Mouse (Mus musculus) liver, embryonic 14.5 days (tissue): Measurements from ENCODE around the gene Six1. TPM values are rescaled to one million over a fixed set of nuclear protein-coding genes. Genes with fewer than 3 reads are reported as not detected.

ENCODE experiments used
- ATAC-seq: fragments of 200-750 bp; cut with Nextera tagmentation; 2 replicates; pipeline ENCODE4 v1.8.0; 2017; ENCODE audit warnings: moderate number of reproducible peaks, mild to moderate bottlenecking, moderate library complexity; ENCODE audit not compliant: insufficient read depth
- DNase-seq, 3 experiments: peaks; one replicate each; pipeline ENCODE4 v3.0.0-alpha.2; 2012 to 2013; ENCODE audit warnings: low read depth in 3 of 3, low spot score in 3 of 3
- H3K27ac ChIP-seq: fragments of 300-500 bp; sonication (generic); 2 replicates; pipeline ENCODE4 v1.5.1; 2014; ENCODE audit warnings: moderate library complexity, mild to moderate bottlenecking, control low read depth, inconsistent platforms
- H3K27me3 ChIP-seq: fragments of 300-500 bp; sonication (generic); 2 replicates; pipeline ENCODE4 v1.6.1; 2014; ENCODE audit warnings: mild to moderate bottlenecking, low read length, moderate library complexity; ENCODE audit not compliant: control insufficient read depth, insufficient read depth
- H3K36me3 ChIP-seq: fragments of 300-500 bp; sonication (generic); replicated peaks from 2 replicates; pipeline ENCODE4 v1.6.1; 2014; ENCODE audit warnings: low read depth; ENCODE audit not compliant: control insufficient read depth, insufficient read depth
- H3K4me1 ChIP-seq, 2 experiments: fragments of 200-500 bp in 1 of 2; fragments of 300-500 bp in 1 of 2; sonication (generic) in 1 of 2; replicated peaks; 2 replicates each; pipeline ENCODE4 v1.6.1; 2012 to 2014; ENCODE audit warnings: antibody characterized with exemption in 1 of 2, inconsistent platforms in 1 of 2, low read length in 1 of 2; ENCODE audit not compliant: control insufficient read depth in 2 of 2, insufficient read depth in 2 of 2
- H3K4me2 ChIP-seq: fragments of 300-500 bp; sonication (generic); 2 replicates; pipeline ENCODE4 v1.6.1; 2014; ENCODE audit warnings: low read depth, mild to moderate bottlenecking, control low read depth, moderate library complexity
- H3K4me3 ChIP-seq, 2 experiments: fragments of 200-500 bp in 1 of 2; fragments of 300-500 bp in 1 of 2; sonication (generic) in 1 of 2; 2 replicates each; pipeline ENCODE4 v1.5.1; 2012 to 2014; ENCODE audit warnings: low read depth in 2 of 2, low read length in 2 of 2, mild to moderate bottlenecking in 2 of 2, control low read depth in 1 of 2, inconsistent platforms in 1 of 2, moderate library complexity in 1 of 2; ENCODE audit not compliant: insufficient read depth in 1 of 2
- H3K9ac ChIP-seq: fragments of 300-500 bp; sonication (generic); replicated peaks from 2 replicates; pipeline ENCODE4 v1.6.1; 2014; ENCODE audit warnings: mild to moderate bottlenecking, control low read depth, moderate library complexity
- H3K9me3 ChIP-seq: fragments of 300-500 bp; sonication (generic); 2 replicates; pipeline ENCODE4 v1.6.1; 2016; ENCODE audit warnings: low read length, mixed read lengths; ENCODE audit not compliant: control insufficient read depth
- CTCF ChIP-seq: IDR thresholded peaks from 2 replicates; pipeline ENCODE4 v1.5.1; 2016; ENCODE audit warnings: antibody characterized with exemption, low read depth, control low read depth
- EP300 ChIP-seq: IDR thresholded peaks from 2 replicates; pipeline ENCODE4 v1.6.1; 2016; ENCODE audit warnings: antibody characterized with exemption, low read depth
- WGBS: fragments of 180-500 bp; shearing (Covaris S2); extraction: QIAGEN DNeasy Blood & Tissue Kit; methylation state at CpG from one replicate; pipeline ENCODE4 v1.1.7; 2014; ENCODE audit not compliant: insufficient replicate concordance; 5-methylcytosine and 5-hydroxymethylcytosine counted together
- polyA plus RNA-seq, 2 experiments: library from polyadenylated mRNA; depleted of rRNA in 1 of 2; stranded (reverse) in 1 of 2; unstranded in 1 of 2; fragments of >200 nt; fragmentation: Nextera tagmentation in 1 of 2; extraction: Ambion mirVana in 1 of 2; gene quantifications; 2 replicates each; pipeline versions ENCODE4 v1.2.1 to v1.2.3; 2012 to 2014

Six1 gene
- polyA plus RNA-seq, 2 experiments: 0.07 TPM; not detected in 1

GRCm38 (mm10) chr12:73050305-73050704 is 3.4 kb downstream of the Six1 start:
- WGBS: 3% methylated on average over 13 of the region's 13 CpGs

GRCm38 (mm10) chr12:73049520-73050225 is 4.0 kb downstream of the Six1 start:
- H3K27ac ChIP-seq: no peak overlapping the region
- DNase-seq (no peak), ATAC-seq (no peak)
- H3K4me2 ChIP-seq: no peak overlapping the region
- H3K4me3 ChIP-seq: no peak overlapping the region
- TF ChIP-seq CTCF (no peak), EP300 (no peak)
- H3K4me1 ChIP-seq: no peaks in the 10 kb centered on the region
- no peak overlapping the region for H3K9ac ChIP-seq
- 3% methylated on average over 19 of the region's 19 CpGs for WGBS
- H3K36me3 ChIP-seq: no peaks in the 10 kb centered on the region
- no peaks in the 10 kb centered on the region for H3K9me3 ChIP-seq
- H3K27me3 ChIP-seq: peaks cover 100% of the 10 kb centered on the region

More at GRCm38 (mm10) chr12:73050305-73050704, 3.4 kb downstream of the Six1 start:
- Histone ChIP-seq H3K27me3 (peaks cover 100% of the 10 kb centered on the region), H3K36me3 (no peaks in the 10 kb centered on the region), H3K9ac (no peak overlapping the region), H3K4me2 (no peak overlapping the region), H3K27ac (no peak overlapping the region), H3K4me1 (no peaks in the 10 kb centered on the region), H3K4me3 (no peak overlapping the region), H3K9me3 (no peaks in the 10 kb centered on the region)
- DNase-seq (no peak), ATAC-seq (no peak)
- TF ChIP-seq EP300: no peak
- TF ChIP-seq CTCF: no peak

GRCm38 (mm10) chr12:73048537-73048936 is 5.2 kb downstream of the Six1 start:
- TF ChIP-seq CTCF (no peak), EP300 (no peak)
- no peak overlapping the region for H3K4me2 ChIP-seq
- 2% methylated on average over 3 of the region's 3 CpGs for WGBS
- no peak overlapping the region for H3K27ac ChIP-seq
- H3K9me3 ChIP-seq: no peaks in the 10 kb centered on the region
- H3K27me3 ChIP-seq: peaks cover 100% of the 10 kb centered on the region
- no peak overlapping the region for H3K4me3 ChIP-seq
- no peaks in the 10 kb centered on the region for H3K4me1 ChIP-seq
- H3K36me3 ChIP-seq: no peaks in the 10 kb centered on the region
- ATAC-seq: no peak
- H3K9ac ChIP-seq: no peak overlapping the region
- no peak for DNase-seq

GRCm38 (mm10) chr12:73047576-73047975 is 6.1 kb downstream of the Six1 start:
- H3K4me1 ChIP-seq: no peaks in the 10 kb centered on the region
- WGBS: 9% methylated on average over 2 of the region's 2 CpGs
- H3K4me2 ChIP-seq: no peak overlapping the region
- no peak for ATAC-seq
- no peak overlapping the region for H3K27ac ChIP-seq
- no peaks in the 10 kb centered on the region for H3K36me3 ChIP-seq
- TF ChIP-seq EP300: no peak
- no peak for TF ChIP-seq CTCF
- H3K9me3 ChIP-seq: no peaks in the 10 kb centered on the region
- H3K9ac ChIP-seq: no peak overlapping the region
- peaks cover 100% of the 10 kb centered on the region for H3K27me3 ChIP-seq
- H3K4me3 ChIP-seq: no peak overlapping the region
- DNase-seq: no peak

GRCm38 (mm10) chr12:73046607-73047180 is 7.0 kb downstream of the Six1 start:
- Histone ChIP-seq H3K27me3 (peaks cover 100% of the 10 kb centered on the region), H3K9ac (no peak overlapping the region), H3K4me2 (peak overlapping the region; percentile 40), H3K4me3 (peak overlapping the region; percentile 31 to 36; a peak in 3 of 4 replicates), H3K4me1 (no peaks in the 10 kb centered on the region), H3K9me3 (no peaks in the 10 kb centered on the region), H3K36me3 (no peaks in the 10 kb centered on the region), H3K27ac (no peak overlapping the region)
- ATAC-seq: peak; percentile 15; the same call in 1 of the 2 replicates
- WGBS: 1% methylated on average over 38 of the region's 38 CpGs
- peak in 2 of 3 experiments; percentile 16 to 23 for DNase-seq
- TF ChIP-seq EP300 (no peak), CTCF (no peak)
